10 mouse cellular contexts compared by ENCODE assay signal in genomic region chr7:101462327-101463068, GRCm38 (mm10). TPM values are rescaled to one million over a fixed set of nuclear protein-coding genes. Genes with fewer than 3 reads are reported as not detected.
A peak's percentile ranks its signal among the peaks of the same experiment; 100 is the strongest.
DNase-seq lines count a peak whose midpoint lies in the region; ATAC-seq and TF ChIP-seq lines count a peak whose summit lies in the region.
"Had no signal": no experiment of that assay in that cellular context is flagged by ENCODE, and none has a peak within 500 bp of the region (broad histone marks: within the 10 kb centered on the region; RNA-seq: fewer than 3 reads in every experiment).

No protein-coding gene starts in this region.

- no peak overlapping the region for H3K4me2 ChIP-seq in heart, embryonic 15.5 days
- H3K4me2 ChIP-seq in heart, embryonic 12.5 days: no peak overlapping the region
- no peak overlapping the region for H3K4me2 ChIP-seq in midbrain, postnatal 0 days (ENCODE audit: low read depth, low read length, poor library complexity, severe bottlenecking)
- H3K4me2 ChIP-seq in midbrain, embryonic 11.5 days: no peak overlapping the region
- no peak overlapping the region for H3K4me2 ChIP-seq in hindbrain, postnatal 0 days (ENCODE audit: low read depth, low read length)

- H3K27ac ChIP-seq in heart, embryonic 15.5 days: peak overlapping the region; percentile 31; the same call in 1 of the 2 replicates
- no peak overlapping the region for H3K27ac ChIP-seq in heart, embryonic 12.5 days (ENCODE audit: poor library complexity, severe bottlenecking)
- 0 out of 2 replicates have a peak overlapping the region, but pooled peaks have one; percentile 26 for H3K27ac ChIP-seq in midbrain, postnatal 0 days (ENCODE audit: low read depth, low read length)
- no peak overlapping the region for H3K27ac ChIP-seq in midbrain, embryonic 11.5 days (ENCODE audit: low read depth, low read length)
- no peak overlapping the region for H3K27ac ChIP-seq in hindbrain, postnatal 0 days

- ATAC-seq in heart, embryonic 15.5 days (replicated peaks; ENCODE audit: insufficient number of reproducible peaks, insufficient read depth, low FRiP score, low read depth): no peak
- ATAC-seq in heart, embryonic 12.5 days (ENCODE audit: insufficient number of reproducible peaks, low FRiP score): no peak
- no peak for ATAC-seq in midbrain, postnatal 0 days (ENCODE audit: low FRiP score)
- no peak for ATAC-seq in midbrain, embryonic 11.5 days (ENCODE audit: low FRiP score)
- peak; percentile 21; the same call in 1 of the 2 replicates for ATAC-seq in hindbrain, postnatal 0 days
- ATAC-seq: intestine, postnatal 0 days had no signal

- 74% methylated on average over 14 of the region's 14 CpGs for WGBS in heart, embryonic 15.5 days
- WGBS in heart, embryonic 12.5 days: 76% methylated on average over 14 of the region's 14 CpGs
- WGBS in midbrain, postnatal 0 days: 74% methylated on average over 14 of the region's 14 CpGs
- 83% methylated on average over 14 of the region's 14 CpGs for WGBS in midbrain, embryonic 11.5 days
- WGBS in hindbrain, postnatal 0 days: 54% methylated on average over 14 of the region's 14 CpGs

- H3K9ac ChIP-seq in heart, embryonic 15.5 days: no peak overlapping the region
- H3K9ac ChIP-seq in heart, embryonic 12.5 days: no peak overlapping the region
- H3K9ac ChIP-seq in midbrain, postnatal 0 days (replicated peaks; ENCODE audit: low read length, poor library complexity, severe bottlenecking): no peak overlapping the region
- H3K9ac ChIP-seq in midbrain, embryonic 11.5 days (ENCODE audit: low read length): no peak overlapping the region
- H3K9ac ChIP-seq in hindbrain, postnatal 0 days (replicated peaks; ENCODE audit: low read length): no peak overlapping the region

- peaks cover 8% of the 10 kb centered on the region for H3K27me3 ChIP-seq in heart, embryonic 15.5 days
- H3K27me3 ChIP-seq in heart, embryonic 12.5 days (replicated peaks): peaks cover 28% of the 10 kb centered on the region
- H3K27me3 ChIP-seq in midbrain, postnatal 0 days (ENCODE audit: insufficient read depth, low read length): no peaks in the 10 kb centered on the region
- no peaks in the 10 kb centered on the region for H3K27me3 ChIP-seq in midbrain, embryonic 11.5 days (ENCODE audit: control insufficient read depth, insufficient read depth, low read length)
- H3K27me3 ChIP-seq in hindbrain, postnatal 0 days (ENCODE audit: insufficient read depth, low read length): no peaks in the 10 kb centered on the region

- no peaks in the 10 kb centered on the region for H3K36me3 ChIP-seq in heart, embryonic 15.5 days
- no peaks in the 10 kb centered on the region for H3K36me3 ChIP-seq in heart, embryonic 12.5 days
- no peaks in the 10 kb centered on the region for H3K36me3 ChIP-seq in midbrain, postnatal 0 days (ENCODE audit: insufficient read depth, low read length)
- H3K36me3 ChIP-seq in midbrain, embryonic 11.5 days (ENCODE audit: control insufficient read depth, insufficient read depth, low read length): no peaks in the 10 kb centered on the region
- no peaks in the 10 kb centered on the region for H3K36me3 ChIP-seq in hindbrain, postnatal 0 days (ENCODE audit: insufficient read depth, low read length)

- no peak for TF ChIP-seq CTCF in midbrain, postnatal 0 days (IDR thresholded peaks at IDR 0.05)
- TF ChIP-seq CTCF in hindbrain, postnatal 0 days (IDR thresholded peaks at IDR 0.05; ENCODE audit: low read depth): no peak

- peaks cover 92% of the 10 kb centered on the region for H3K4me1 ChIP-seq in heart, embryonic 15.5 days (replicated peaks)
- H3K4me1 ChIP-seq in heart, embryonic 12.5 days (replicated peaks): peaks cover 47% of the 10 kb centered on the region
- no peaks in the 10 kb centered on the region for H3K4me1 ChIP-seq in midbrain, postnatal 0 days (ENCODE audit: insufficient read depth, low read length)
- H3K4me1 ChIP-seq in midbrain, embryonic 11.5 days (ENCODE audit: control insufficient read depth, insufficient read depth, low read length): no peaks in the 10 kb centered on the region
- peaks cover 23% of the 10 kb centered on the region for H3K4me1 ChIP-seq in hindbrain, postnatal 0 days (ENCODE audit: insufficient read depth, low read length)

- DNase-seq in midbrain, postnatal 0 days (ENCODE audit: low spot score): peak; percentile 66
- DNase-seq in midbrain, embryonic 11.5 days (ENCODE audit: low spot score, missing footprints): no peak
- DNase-seq in hindbrain, postnatal 0 days (ENCODE audit: low spot score): peak; percentile 63
- DNase-seq in right cerebral cortex, postnatal 14 days: peak; percentile 73
- DNase-seq in thymus, postnatal 36 days: no peak
- DNase-seq in testis, postnatal 10 days (ENCODE audit: low spot score): no peak
- DNase-seq: adrenal gland, adult 2 months had no signal

- no peaks in the 10 kb centered on the region for H3K9me3 ChIP-seq in heart, embryonic 15.5 days (replicated peaks)
- H3K9me3 ChIP-seq in heart, embryonic 12.5 days (replicated peaks): no peaks in the 10 kb centered on the region
- no peaks in the 10 kb centered on the region for H3K9me3 ChIP-seq in midbrain, postnatal 0 days (ENCODE audit: low read length)
- no peaks in the 10 kb centered on the region for H3K9me3 ChIP-seq in midbrain, embryonic 11.5 days (ENCODE audit: control insufficient read depth, low read length)
- H3K9me3 ChIP-seq in hindbrain, postnatal 0 days (ENCODE audit: low read length): no peaks in the 10 kb centered on the region

- no peak overlapping the region for H3K4me3 ChIP-seq in heart, embryonic 15.5 days
- no peak overlapping the region for H3K4me3 ChIP-seq in heart, embryonic 12.5 days
- no peak overlapping the region for H3K4me3 ChIP-seq in midbrain, postnatal 0 days (ENCODE audit: low read depth, low read length)
- H3K4me3 ChIP-seq in midbrain, embryonic 11.5 days (ENCODE audit: low read depth, low read length): no peak overlapping the region
- no peak overlapping the region for H3K4me3 ChIP-seq in hindbrain, postnatal 0 days (ENCODE audit: low read length)

RNA-seq across cellular contexts. Expression of gene Pde2a, which starts 41.0 kb away (rescaled TPM):
- 16.3 and 21.9 TPM in 2 replicates for polyA plus RNA-seq in heart, embryonic 15.5 days (2015; fragmentation: Nextera tagmentation; extraction: Ambion mirVana)
- 3.2 and 6.2 TPM in 2 replicates for polyA plus RNA-seq in heart, embryonic 12.5 days (2016; fragmentation: Nextera tagmentation; extraction: Ambion mirVana)
- total RNA-seq in midbrain, postnatal 0 days (2014; rRNA removed): 49.6 and 53.9 TPM in 2 replicates
- polyA plus RNA-seq in midbrain, postnatal 0 days (2015; fragmentation: Nextera tagmentation; extraction: Ambion mirVana): 31.4 and 33.8 TPM in 2 replicates
- 11.1 and 13.0 TPM in 2 replicates for polyA plus RNA-seq in midbrain, embryonic 11.5 days (2014; fragmentation: Nextera tagmentation; extraction: Ambion mirVana)
- 54.4 and 55.8 TPM in 2 replicates for total RNA-seq in hindbrain, postnatal 0 days (2014; rRNA removed)
- polyA plus RNA-seq in hindbrain, postnatal 0 days (2015; fragmentation: Nextera tagmentation; extraction: Ambion mirVana): 26.7 and 27.1 TPM in 2 replicates

RNA-seq across cellular contexts. Expression of gene Gm45837, which starts 51.8 kb away (rescaled TPM):
- polyA plus RNA-seq in heart, embryonic 15.5 days (2015; fragmentation: Nextera tagmentation; extraction: Ambion mirVana): not detected in 2 replicates
- 0.74 and 2.9 TPM in 2 replicates for polyA plus RNA-seq in heart, embryonic 12.5 days (2016; fragmentation: Nextera tagmentation; extraction: Ambion mirVana)
- not detected in 2 replicates for total RNA-seq in midbrain, postnatal 0 days (2014; rRNA removed)
- 0.71 TPM in 1 of 2 replicates, not detected in the other for polyA plus RNA-seq in midbrain, postnatal 0 days (2015; fragmentation: Nextera tagmentation; extraction: Ambion mirVana)
- polyA plus RNA-seq in midbrain, embryonic 11.5 days (2014; fragmentation: Nextera tagmentation; extraction: Ambion mirVana): not detected in 2 replicates
- total RNA-seq in hindbrain, postnatal 0 days (2014; rRNA removed): not detected in 2 replicates
- polyA plus RNA-seq in hindbrain, postnatal 0 days (2015; fragmentation: Nextera tagmentation; extraction: Ambion mirVana): not detected in 2 replicates
- total RNA-seq: adrenal gland, adult 2 months had no signal
- polyA plus RNA-seq: intestine, postnatal 0 days had no signal

Comparison
In these comparisons a context has a peak if more than half of its experiments do, and no peak if none do; other contexts are left out.
1. H3K27ac ChIP-seq: peak in heart, embryonic 15.5 days (single experiment) and midbrain, postnatal 0 days (single experiment); none in heart, embryonic 12.5 days (single experiment), midbrain, embryonic 11.5 days (single experiment) and hindbrain, postnatal 0 days (single experiment).
2. DNase-seq: peak in midbrain, postnatal 0 days (single experiment), hindbrain, postnatal 0 days (single experiment) and right cerebral cortex, postnatal 14 days (single experiment); none in midbrain, embryonic 11.5 days (single experiment), thymus, postnatal 36 days (0 of 2) and testis, postnatal 10 days (single experiment).